Mouse (Mus musculus) embryonic facial prominence, embryonic 15.5 days (tissue): ENCODE data around the gene Pou4f2. TPM values are rescaled to one million over a fixed set of nuclear protein-coding genes. Genes with fewer than 3 reads are reported as not detected.

Source experiments
- ATAC-seq: fragments of 200-750 bp; cut with Nextera tagmentation; 2 replicates; pipeline ENCODE4 v1.8.0; 2017; ENCODE audit warnings: low read depth, moderate TSS enrichment; ENCODE audit not compliant: insufficient number of reproducible peaks, low FRiP score, low TSS enrichment
- H3K27ac ChIP-seq: fragments of 300-500 bp; sonication (generic); replicated peaks from 2 replicates; pipeline ENCODE4 v1.5.1; 2015; ENCODE audit warnings: mild to moderate bottlenecking, inconsistent platforms
- H3K27me3 ChIP-seq: fragments of 300-500 bp; sonication (generic); 2 replicates; pipeline ENCODE4 v1.6.1; 2015; ENCODE audit warnings: inconsistent platforms
- H3K36me3 ChIP-seq: fragments of 300-500 bp; sonication (generic); 2 replicates; pipeline ENCODE4 v1.6.1; 2015; ENCODE audit warnings: mild to moderate bottlenecking, inconsistent platforms
- H3K4me1 ChIP-seq: fragments of 300-500 bp; sonication (generic); 2 replicates; pipeline ENCODE4 v1.6.1; 2015; ENCODE audit warnings: inconsistent platforms
- H3K4me2 ChIP-seq: fragments of 300-500 bp; sonication (generic); replicated peaks from 2 replicates; pipeline ENCODE4 v1.6.1; 2015; ENCODE audit warnings: mild to moderate bottlenecking, inconsistent platforms
- H3K4me3 ChIP-seq: fragments of 300-500 bp; sonication (generic); replicated peaks from 2 replicates; pipeline ENCODE4 v1.5.1; 2015; ENCODE audit warnings: mild to moderate bottlenecking, inconsistent platforms
- H3K9ac ChIP-seq: fragments of 300-500 bp; sonication (generic); 2 replicates; pipeline ENCODE4 v1.6.1; 2015; ENCODE audit warnings: inconsistent platforms
- H3K9me3 ChIP-seq: fragments of 300-500 bp; sonication (generic); replicated peaks from 2 replicates; pipeline ENCODE4 v1.6.1; 2016; ENCODE audit warnings: inconsistent platforms
- WGBS: fragments of 180-500 bp; shearing (Covaris S2); methylation state at CpG from one replicate; pipeline ENCODE4 v1.1.7; 2015; 5-methylcytosine and 5-hydroxymethylcytosine counted together
- polyA plus RNA-seq: library from polyadenylated mRNA; unstranded; fragments of >200 nt; fragmentation: Nextera tagmentation; extraction: Ambion mirVana; gene quantifications from 2 replicates; pipeline ENCODE4 v1.2.1, GENCODE M21; 2015

The Pou4f2 gene
- polyA plus RNA-seq, 1 experiment from 2014 or later: not detected

DNA sequence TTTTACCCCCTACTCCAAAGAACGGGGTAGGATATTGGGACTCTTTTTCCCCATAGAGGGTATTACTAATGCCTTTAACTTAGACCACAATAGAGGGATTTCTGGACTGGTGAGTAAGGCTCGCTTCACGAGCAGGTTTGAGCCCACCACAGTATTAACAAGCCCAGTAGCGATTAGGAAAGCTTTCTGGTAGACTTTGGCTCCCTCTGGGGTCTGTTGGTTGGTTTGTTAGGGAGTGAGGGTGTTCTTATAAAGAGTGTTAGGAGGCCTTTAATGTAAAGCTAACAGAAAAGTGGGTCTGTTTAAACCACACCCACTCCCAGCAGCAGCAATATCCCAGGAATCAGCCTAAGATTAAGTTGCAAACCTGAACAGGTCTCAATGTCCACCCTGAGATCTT, 17.2 kb downstream of the Pou4f2 start:
- Histone ChIP-seq H3K9ac (no peak overlapping the region), H3K4me2 (no peak overlapping the region), H3K9me3 (no peaks in the 10 kb centered on the region), H3K36me3 (no peaks in the 10 kb centered on the region), H3K27ac (no peak overlapping the region), H3K4me1 (peaks cover 7% of the 10 kb centered on the region), H3K27me3 (peaks cover 46% of the 10 kb centered on the region), H3K4me3 (no peak overlapping the region)
- no peak for ATAC-seq
- 24% methylated on average over 4 of the region's 4 CpGs for WGBS

DNA sequence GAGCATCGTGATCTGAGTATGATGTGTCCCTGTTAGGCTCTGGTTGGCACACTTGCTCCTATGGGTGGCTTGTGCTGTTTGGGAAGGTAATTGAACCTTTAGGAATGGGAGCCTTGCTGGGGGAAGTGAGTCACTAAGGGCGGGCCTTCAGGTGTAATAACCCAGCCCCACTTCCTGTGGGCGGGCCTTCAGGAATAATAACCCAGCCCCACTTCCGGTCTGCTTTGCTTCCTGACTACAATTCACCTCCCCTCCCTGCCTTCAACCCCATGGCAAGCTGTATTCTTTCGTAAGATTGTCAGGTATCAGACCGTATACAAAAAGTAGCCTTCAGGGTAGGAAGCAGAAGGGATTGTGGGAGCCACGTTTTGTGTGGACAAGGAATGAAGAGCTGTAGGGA, 45.7 kb downstream of the Pou4f2 start:
- H3K4me2 ChIP-seq: no peak overlapping the region
- no peaks in the 10 kb centered on the region for H3K27me3 ChIP-seq
- WGBS: 89% methylated on average over 7 of the region's 7 CpGs
- no peaks in the 10 kb centered on the region for H3K4me1 ChIP-seq
- H3K27ac ChIP-seq: no peak overlapping the region
- H3K9me3 ChIP-seq: no peaks in the 10 kb centered on the region
- no peaks in the 10 kb centered on the region for H3K36me3 ChIP-seq
- H3K4me3 ChIP-seq: no peak overlapping the region
- ATAC-seq: no peak
- no peak overlapping the region for H3K9ac ChIP-seq

Other genes with a start within 250 kb of the Pou4f2 start
- 4.2 and 6.8 TPM in 2 replicates for gene Ttc29, start 223.3 kb downstream of the Pou4f2 start, polyA plus RNA-seq
- 184 and 193 TPM in 2 replicates for gene Rbmxl1, start 72.3 kb upstream of the Pou4f2 start, polyA plus RNA-seq
- gene Slc10a7, start 72.7 kb upstream of the Pou4f2 start, polyA plus RNA-seq: 19.7 and 20.8 TPM in 2 replicates